Mouse (Mus musculus) lung, adult 2 months (tissue): Measurements from ENCODE around the gene Wnk1.

ENCODE experiments used
- CTCF ChIP-seq: fragments of 200-500 bp; IDR thresholded peaks from 2 replicates; pipeline ENCODE4 v1.5.1; 2011; ENCODE audit warnings: mild to moderate bottlenecking, low read length, control low read depth; ENCODE audit not compliant: insufficient read depth
- POLR2A ChIP-seq: fragments of 200-500 bp; IDR thresholded peaks from 2 replicates; pipeline ENCODE4 v1.6.1; 2011; ENCODE audit warnings: low read depth, mild to moderate bottlenecking, control low read depth, low read length, borderline replicate concordance; ENCODE audit errors: extremely low read depth

DNA sequence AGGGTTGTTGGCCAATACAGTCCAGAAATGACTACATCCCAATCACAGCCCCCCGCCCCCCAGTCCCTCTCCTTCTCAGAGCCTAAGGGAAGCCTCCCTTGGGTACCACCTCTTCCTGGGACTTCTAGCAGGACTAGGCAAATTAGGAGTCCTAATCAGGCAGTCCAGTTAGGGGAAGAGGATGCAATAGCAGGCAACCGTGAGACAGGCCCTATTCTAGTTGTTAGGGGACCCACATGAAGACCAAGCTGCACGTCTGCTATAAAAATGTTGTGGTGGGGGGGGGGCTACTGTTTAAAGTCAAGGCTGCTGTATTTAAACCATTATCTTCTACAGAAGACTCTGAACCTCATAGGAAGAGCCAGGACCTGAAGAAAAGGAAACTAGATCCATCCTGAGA, 116.3 kb downstream of the Wnk1 start:
- TF ChIP-seq POLR2A, result no peak
- no peak for TF ChIP-seq CTCF
